Mouse (Mus musculus): ENCODE data around the gene Dolpp1. TPM values are rescaled to one million over a fixed set of nuclear protein-coding genes. Genes with fewer than 3 reads are reported as not detected.

The Dolpp1 gene
- polyA plus RNA-seq, 1 experiment from 2014 or later, result 23.5 TPM

Small RNA genes lying within 50 kb of the gene (microRNA-seq; reads per million reads assigned to microRNA genes)
- gene Gm47292, result not detected

Other genes starting within 250 kb of the Dolpp1 start
- gene Endog, start 220.8 kb upstream of the Dolpp1 start, polyA plus RNA-seq (2016; fragmentation: Nextera tagmentation; extraction: Ambion mirVana), result 23.0 and 23.3 TPM in 2 replicates
- 54.4 and 55.1 TPM in 2 replicates for gene Spout1, start 213.8 kb upstream of the Dolpp1 start, polyA plus RNA-seq (2016; fragmentation: Nextera tagmentation; extraction: Ambion mirVana)
- 11.3 and 11.4 TPM in 2 replicates for gene Kyat1, start 186.4 kb upstream of the Dolpp1 start, polyA plus RNA-seq (2016; fragmentation: Nextera tagmentation; extraction: Ambion mirVana)
- gene Lrrc8a, start 154.5 kb upstream of the Dolpp1 start, polyA plus RNA-seq (2016; fragmentation: Nextera tagmentation; extraction: Ambion mirVana), result 12.8 and 13.9 TPM in 2 replicates
- 0.11 and 0.12 TPM in 2 replicates for gene Gm28035, start 151.7 kb upstream of the Dolpp1 start, polyA plus RNA-seq (2016; fragmentation: Nextera tagmentation; extraction: Ambion mirVana)
- 6.9 and 7.4 TPM in 2 replicates for gene Phyhd1, start 126.1 kb upstream of the Dolpp1 start, polyA plus RNA-seq (2016; fragmentation: Nextera tagmentation; extraction: Ambion mirVana)
- gene Gm28038, start 111.2 kb upstream of the Dolpp1 start, polyA plus RNA-seq (2016; fragmentation: Nextera tagmentation; extraction: Ambion mirVana), result not detected in 2 replicates
- 15.5 and 17.5 TPM in 2 replicates for gene Dolk, start 105.9 kb upstream of the Dolpp1 start, polyA plus RNA-seq (2016; fragmentation: Nextera tagmentation; extraction: Ambion mirVana)
- 23.9 and 25.8 TPM in 2 replicates for gene Nup188, start 105.9 kb upstream of the Dolpp1 start, polyA plus RNA-seq (2016; fragmentation: Nextera tagmentation; extraction: Ambion mirVana)
- gene Sh3glb2, start 32.9 kb upstream of the Dolpp1 start, polyA plus RNA-seq (2016; fragmentation: Nextera tagmentation; extraction: Ambion mirVana), result 30.3 and 33.7 TPM in 2 replicates
- 12.7 and 13.6 TPM in 2 replicates for gene Miga2, start 28.0 kb upstream of the Dolpp1 start, polyA plus RNA-seq (2016; fragmentation: Nextera tagmentation; extraction: Ambion mirVana)
- gene Crat, start 23.6 kb downstream of the Dolpp1 start, polyA plus RNA-seq (2016; fragmentation: Nextera tagmentation; extraction: Ambion mirVana), result 26.0 and 28.6 TPM in 2 replicates
- gene Ptpa, start 23.8 kb downstream of the Dolpp1 start, polyA plus RNA-seq (2016; fragmentation: Nextera tagmentation; extraction: Ambion mirVana), result 168 and 173 TPM in 2 replicates
- 0.44 and 0.59 TPM in 2 replicates for gene Ier5l, start 82.0 kb downstream of the Dolpp1 start, polyA plus RNA-seq (2016; fragmentation: Nextera tagmentation; extraction: Ambion mirVana)
- 0.31 TPM in 1 of 2 replicates, not detected in the other for gene Cstad, start 202.8 kb downstream of the Dolpp1 start, polyA plus RNA-seq (2016; fragmentation: Nextera tagmentation; extraction: Ambion mirVana)